Mouse (Mus musculus) induced T-regulatory cell, adult 2 months (primary cell): Measurements from ENCODE around the gene Olfr1390.
"Not testable (repeated sequence)": the region's sequence is repeated elsewhere in the genome, so short reads cannot be mapped to it uniquely, and the experiment has no call there.

Source experiments
- DNase-seq: peaks from one replicate; pipeline ENCODE4 v3.0.0-alpha.2; 2012; ENCODE audit warnings: low read depth

Gene Olfr1390

GRCm38 (mm10) chr11:49334888-49335287, at the start of gene Olfr1390:
Gene Olfr1390, plus strand, starts transcription at chr11:49335188.
- no peak for DNase-seq

GRCm38 (mm10) chr11:49287251-49287650, 47.7 kb upstream of the Olfr1390 start:
- no peak for DNase-seq

DNA sequence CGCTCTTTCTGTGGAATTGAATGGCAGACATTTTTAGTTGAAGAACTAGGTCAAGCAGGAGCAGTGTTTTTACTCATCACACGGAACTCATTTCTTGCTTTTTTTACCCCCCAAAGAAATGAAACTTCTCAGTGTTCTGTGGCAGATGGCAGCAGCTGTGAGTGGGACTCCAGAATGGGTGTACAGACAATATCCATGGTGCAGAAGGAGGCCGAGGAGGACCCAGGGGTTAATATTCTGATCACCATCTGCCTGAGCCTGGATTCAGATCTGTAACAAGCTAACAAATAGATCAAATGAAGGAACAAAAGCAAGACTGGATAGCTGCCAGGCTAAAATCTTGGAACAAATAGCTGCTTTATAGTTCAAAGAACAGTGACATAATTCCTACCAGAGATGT, 42.2 kb upstream of the Olfr1390 start:
- no peak for DNase-seq

- DNase-seq = no peak
Measured at GRCm38 (mm10) chr11:49304441-49304840, 30.5 kb upstream of the Olfr1390 start, which contains the start of gene Olfr10. Gene Olfr10, plus strand, starts transcription at chr11:49304741.

- DNase-seq = not testable (repeated sequence)
Measured at GRCm38 (mm10) chr11:49308547-49308946, 26.4 kb upstream of the Olfr1390 start.

GRCm38 (mm10) chr11:49322442-49322841, 12.5 kb upstream of the Olfr1390 start, which contains the start of gene Olfr1391:
Gene Olfr1391, plus strand, starts transcription at chr11:49322742.
- no peak for DNase-seq

DNA sequence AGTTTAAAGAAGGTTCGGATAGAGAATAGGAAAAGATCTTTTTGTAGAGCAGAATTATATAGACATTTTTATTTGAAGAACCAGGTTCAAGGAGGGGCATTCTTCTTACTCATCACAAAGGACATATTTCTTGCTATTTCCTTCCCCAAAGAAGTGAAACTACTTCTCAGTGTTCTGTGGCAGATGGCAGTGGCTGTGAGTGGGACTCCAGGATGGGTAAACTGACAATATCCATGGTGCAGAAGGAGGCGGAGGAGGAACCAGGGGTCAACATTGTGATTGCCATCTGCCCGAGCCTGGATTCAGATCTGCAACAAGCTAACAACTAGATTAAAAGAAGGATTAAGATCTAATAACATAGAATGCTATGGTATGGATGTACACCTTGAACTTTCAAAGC, 8.3 kb upstream of the Olfr1390 start:
- DNase-seq = no peak

DNA sequence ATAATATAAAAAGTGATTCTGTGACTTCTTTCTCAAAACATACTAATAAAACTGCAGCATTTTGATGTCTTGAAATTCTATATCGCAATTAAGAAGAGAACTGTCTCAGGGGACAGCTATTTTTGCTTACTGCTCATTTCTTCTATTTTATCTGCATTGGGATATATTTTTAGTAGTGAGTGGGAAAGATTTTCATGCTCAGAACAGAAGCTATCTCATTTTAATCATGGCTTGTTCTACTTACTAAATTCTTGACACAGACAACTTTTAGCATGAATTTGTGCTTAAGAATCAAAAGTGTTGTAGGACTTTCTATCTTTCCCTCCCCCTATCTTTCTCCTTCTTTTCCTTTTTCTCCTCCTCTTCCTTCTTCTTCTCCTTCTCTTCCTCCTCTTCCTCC, 5.3 kb upstream of the Olfr1390 start:
- DNase-seq = no peak

DNA sequence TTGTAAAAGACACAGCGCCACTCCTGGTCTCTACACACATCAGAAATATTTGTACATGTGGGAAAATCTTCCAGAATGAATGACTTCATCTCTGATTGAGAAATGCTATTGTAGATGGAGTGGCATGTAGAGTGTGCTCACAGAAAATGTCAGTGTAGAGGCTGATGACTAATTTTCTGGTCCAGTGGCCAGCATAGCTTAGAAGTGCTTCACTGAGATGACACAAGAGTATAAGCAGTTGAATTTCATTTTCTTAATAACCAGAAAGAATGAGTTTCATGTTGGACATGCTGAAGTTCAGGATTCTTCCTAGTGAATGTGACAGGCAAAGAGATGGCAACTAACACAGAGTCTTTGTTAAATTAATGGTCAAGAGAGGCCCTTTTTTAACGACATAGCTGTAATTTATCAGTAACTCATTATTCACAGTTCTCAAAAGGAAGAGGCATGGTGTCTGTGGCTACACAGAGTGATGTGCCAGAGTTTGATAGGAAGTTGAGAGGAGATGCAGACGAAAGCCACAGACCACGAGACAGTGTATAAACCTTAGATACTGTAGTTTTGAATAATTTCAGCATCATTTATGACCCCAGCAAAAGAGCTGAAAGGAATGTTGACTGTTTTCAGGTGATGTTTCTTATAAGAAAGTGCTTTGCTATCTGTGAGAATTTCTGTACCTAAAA, 2.3 kb downstream of the Olfr1390 start:
- DNase-seq = no peak

DNA sequence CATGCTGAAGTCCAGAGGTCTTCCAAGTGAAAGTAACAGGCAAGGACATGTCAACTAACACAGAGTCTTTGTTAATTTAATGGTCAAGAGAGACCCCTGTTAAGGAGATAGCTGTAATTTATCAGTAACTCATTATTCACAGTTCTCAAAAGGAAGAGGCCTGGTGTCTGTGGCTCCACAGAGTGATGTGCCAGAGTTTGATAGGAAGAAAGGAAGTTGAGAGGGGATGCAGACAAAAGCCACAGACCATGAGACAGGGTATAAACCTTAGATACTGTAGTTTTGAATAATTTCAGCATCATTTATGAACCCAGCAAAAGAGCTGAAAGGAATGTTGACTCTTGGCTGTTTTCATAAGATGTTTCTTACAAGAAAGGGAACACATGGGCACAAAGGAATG, 48.1 kb downstream of the Olfr1390 start:
- DNase-seq = no peak

GRCm38 (mm10) chr11:49386118-49386517, 51.1 kb downstream of the Olfr1390 start:
- not testable (repeated sequence) for DNase-seq
